Mouse (Mus musculus) liver, embryonic 11.5 days (tissue): ENCODE data around the gene Tspan33. TPM values are rescaled to one million over a fixed set of nuclear protein-coding genes. Genes with fewer than 3 reads are reported as not detected.

ENCODE experiments used
- ATAC-seq: fragments of 200-750 bp; cut with Nextera tagmentation; replicated peaks from 2 replicates; pipeline ENCODE4 v1.8.0; 2017; ENCODE audit warnings: moderate number of reproducible peaks, mild to moderate bottlenecking, moderate TSS enrichment, moderate library complexity; ENCODE audit not compliant: low FRiP score
- DNase-seq: peaks from one replicate; pipeline ENCODE4 v3.0.0-alpha.2; 2017; ENCODE audit warnings: low spot score
- H3K27ac ChIP-seq: fragments of 300-500 bp; sonication (generic); 2 replicates; pipeline ENCODE4 v1.5.1; 2014; ENCODE audit warnings: mild to moderate bottlenecking, low read depth, low read length, control low read depth
- H3K27me3 ChIP-seq: fragments of 300-500 bp; sonication (generic); replicated peaks from 2 replicates; pipeline ENCODE4 v1.6.1; 2014; ENCODE audit warnings: low read length, mixed read lengths; ENCODE audit not compliant: control insufficient read depth, insufficient read depth
- H3K36me3 ChIP-seq: fragments of 300-500 bp; sonication (generic); 2 replicates; pipeline ENCODE4 v1.6.1; 2014; ENCODE audit warnings: mild to moderate bottlenecking, low read length, moderate library complexity, mixed read lengths; ENCODE audit not compliant: control insufficient read depth, insufficient read depth
- H3K4me1 ChIP-seq: fragments of 300-500 bp; sonication (generic); replicated peaks from 2 replicates; pipeline ENCODE4 v1.6.1; 2014; ENCODE audit warnings: low read length, mixed read lengths; ENCODE audit not compliant: control insufficient read depth, insufficient read depth
- H3K4me2 ChIP-seq: fragments of 300-500 bp; sonication (generic); 2 replicates; pipeline ENCODE4 v1.6.1; 2014; ENCODE audit warnings: mild to moderate bottlenecking, control low read depth, moderate library complexity
- H3K4me3 ChIP-seq: fragments of 300-500 bp; sonication (generic); 2 replicates; pipeline ENCODE4 v1.5.1; 2014; ENCODE audit warnings: low read depth, low read length, control low read depth
- H3K9ac ChIP-seq: fragments of 300-500 bp; sonication (generic); 2 replicates; pipeline ENCODE4 v1.6.1; 2014; ENCODE audit warnings: low read depth, low read length, control low read depth
- H3K9me3 ChIP-seq: fragments of 300-500 bp; sonication (generic); 2 replicates; pipeline ENCODE4 v1.6.1; 2016; ENCODE audit warnings: low read length, inconsistent platforms, mixed read lengths; ENCODE audit not compliant: control insufficient read depth
- WGBS: fragments of 180-500 bp; shearing (Covaris S2); extraction: QIAGEN DNeasy Blood & Tissue Kit; methylation state at CpG from one replicate; pipeline ENCODE4 v1.1.7; 2014; 5-methylcytosine and 5-hydroxymethylcytosine counted together
- polyA plus RNA-seq: library from polyadenylated mRNA; unstranded; fragments of >200 nt; fragmentation: Nextera tagmentation; extraction: Ambion mirVana; gene quantifications from 2 replicates; pipeline ENCODE4 v1.2.1, GENCODE M21; 2014

Tspan33 gene
- polyA plus RNA-seq: 44.8 and 53.0 TPM in 2 replicates

DNA sequence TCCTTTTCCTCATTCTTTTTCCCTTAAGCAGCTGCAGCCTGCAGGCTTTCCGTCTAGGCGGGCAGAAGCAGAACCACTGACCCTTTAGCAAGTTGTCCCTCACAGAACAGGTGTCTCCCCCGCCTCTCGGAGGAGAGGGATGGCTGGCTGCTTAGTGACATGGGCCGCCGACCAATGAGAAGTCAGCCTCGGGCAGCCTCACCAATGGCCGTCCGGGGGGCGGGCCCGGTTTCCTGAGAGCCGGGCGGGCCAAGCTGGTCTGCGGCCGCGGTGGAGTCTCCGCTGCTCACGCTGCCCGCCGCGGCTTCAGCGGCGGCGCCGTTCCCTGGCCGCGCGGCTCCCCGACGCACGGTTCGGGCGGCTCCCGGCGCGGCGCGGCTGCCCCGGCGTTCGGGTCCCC lies at the start of gene Tspan33:
TSS of gene Tspan33 (plus strand) at position 270 of the 400 bp plus-strand sequence.
- under 1% methylated on average over 38 of the region's 41 CpGs for WGBS
- ATAC-seq: peak; percentile 84
- Histone ChIP-seq H3K27me3 (peaks cover 20% of the 10 kb centered on the region), H3K9ac (peak within 1 kb of the TSS; percentile 95), H3K27ac (peak within 1 kb of the TSS; percentile 77), H3K4me3 (peak within 1 kb of the TSS; percentile 90), H3K4me2 (peak within 1 kb of the TSS; percentile 73), H3K36me3 (0 out of 2 replicates have a peak, but pooled peaks cover under 1% of the 10 kb centered on the region), H3K9me3 (no peaks in the 10 kb centered on the region), H3K4me1 (peaks cover 13% of the 10 kb centered on the region)
- DNase-seq: peak; percentile 87

- DNase-seq (peak; percentile 79), ATAC-seq (no peak; the same call in 1 of the 2 replicates)
- H3K9ac ChIP-seq: 0 out of 2 replicates have a peak overlapping the region, but pooled peaks have one; percentile 12
- H3K27ac ChIP-seq: no peak overlapping the region
- no peak overlapping the region for H3K4me3 ChIP-seq
- H3K27me3 ChIP-seq: no peaks in the 10 kb centered on the region
- H3K36me3 ChIP-seq: no peaks in the 10 kb centered on the region
- no peaks in the 10 kb centered on the region for H3K9me3 ChIP-seq
- WGBS: 29% methylated on average over 14 of the region's 14 CpGs
- H3K4me1 ChIP-seq: no peaks in the 10 kb centered on the region
- H3K4me2 ChIP-seq: no peak overlapping the region
Measured at GRCm38 (mm10) chr6:29649494-29650169, 44.4 kb upstream of the Tspan33 start.

DNA sequence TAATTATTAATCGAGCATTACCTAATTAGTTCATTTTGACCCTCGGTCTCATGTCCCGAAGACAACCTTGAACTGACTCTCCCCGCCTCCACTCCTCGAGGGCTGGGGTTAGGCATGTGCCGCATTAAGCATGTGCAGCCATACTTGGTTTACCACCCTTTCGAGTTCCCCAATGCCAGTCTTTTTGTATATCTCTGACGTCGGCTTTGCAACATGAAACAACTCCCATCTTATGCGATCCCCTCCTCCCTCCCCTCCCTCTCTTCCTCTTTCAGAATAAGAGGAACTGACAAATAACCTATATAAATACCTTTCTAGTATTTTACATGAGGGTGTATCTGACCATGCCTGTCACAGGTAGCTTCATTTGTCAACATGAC lies 43.9 kb upstream of the Tspan33 start:
- Histone ChIP-seq H3K9me3 (no peaks in the 10 kb centered on the region), H3K36me3 (no peaks in the 10 kb centered on the region), H3K27me3 (no peaks in the 10 kb centered on the region), H3K9ac (no peak overlapping the region), H3K27ac (no peak overlapping the region), H3K4me1 (no peaks in the 10 kb centered on the region), H3K4me2 (no peak overlapping the region), H3K4me3 (no peak overlapping the region)
- WGBS: 60% methylated on average over 10 of the region's 10 CpGs
- DNase-seq (no peak), ATAC-seq (no peak)

- H3K36me3 ChIP-seq: no peaks in the 10 kb centered on the region
- no peaks in the 10 kb centered on the region for H3K27me3 ChIP-seq
- H3K27ac ChIP-seq: no peak overlapping the region
- no peak overlapping the region for H3K4me3 ChIP-seq
- H3K4me1 ChIP-seq: no peaks in the 10 kb centered on the region
- H3K9me3 ChIP-seq: no peaks in the 10 kb centered on the region
- H3K9ac ChIP-seq: no peak overlapping the region
- ATAC-seq (no peak), DNase-seq (no peak)
- H3K4me2 ChIP-seq: no peak overlapping the region
Measured at GRCm38 (mm10) chr6:29653271-29653670, 40.8 kb upstream of the Tspan33 start.

DNA sequence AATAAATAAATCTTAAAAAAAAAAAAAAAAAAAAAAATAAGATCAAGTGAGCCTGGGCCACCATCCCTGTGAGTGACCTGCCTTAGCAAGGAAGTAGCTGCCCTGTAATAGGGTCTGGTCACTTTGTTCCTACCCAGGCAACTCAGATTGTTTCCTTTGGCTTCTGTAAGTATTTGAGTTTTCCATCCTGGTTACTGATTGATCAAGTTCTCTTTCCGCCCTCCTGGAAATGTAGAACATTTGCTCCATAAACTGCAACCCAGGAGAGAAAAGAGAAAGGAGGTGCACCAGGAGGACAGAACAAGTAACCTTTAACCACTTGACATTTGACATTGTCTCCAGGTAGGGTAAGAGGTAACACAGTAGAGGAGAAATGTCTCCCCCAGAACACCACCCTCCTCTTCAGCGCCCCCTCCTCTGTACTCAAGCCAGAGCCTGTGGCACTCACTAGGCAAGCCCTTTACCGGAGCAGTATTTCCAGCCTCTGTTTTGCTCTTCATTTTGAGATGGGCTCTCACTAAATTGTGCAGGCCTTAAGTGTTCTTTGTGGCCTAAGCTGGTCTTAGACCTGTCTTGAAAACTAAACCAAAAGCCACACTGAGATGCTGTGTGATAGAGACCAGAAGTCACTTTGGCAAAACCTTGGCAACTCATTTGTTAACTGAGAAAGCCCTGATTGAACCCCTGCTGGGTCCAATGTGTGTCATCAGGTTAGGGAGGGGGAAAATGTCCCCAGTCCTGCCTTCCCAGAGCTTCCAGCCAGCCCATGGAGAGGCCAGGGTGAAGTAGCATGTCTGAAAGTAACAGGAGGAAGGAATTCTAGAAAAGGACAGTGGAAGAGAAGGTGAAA lies 35.2 kb upstream of the Tspan33 start:
- Histone ChIP-seq H3K27me3 (no peaks in the 10 kb centered on the region), H3K36me3 (no peaks in the 10 kb centered on the region; the same call in 1 of the 2 replicates), H3K4me1 (no peaks in the 10 kb centered on the region), H3K4me3 (no peak overlapping the region), H3K9ac (no peak overlapping the region), H3K4me2 (no peak overlapping the region), H3K9me3 (no peaks in the 10 kb centered on the region), H3K27ac (peak overlapping the region; percentile 26; the same call in 1 of the 2 replicates)
- ATAC-seq (no peak; the same call in 1 of the 2 replicates), DNase-seq (no peak)
- 86% methylated on average over 3 of the region's 3 CpGs for WGBS

DNA sequence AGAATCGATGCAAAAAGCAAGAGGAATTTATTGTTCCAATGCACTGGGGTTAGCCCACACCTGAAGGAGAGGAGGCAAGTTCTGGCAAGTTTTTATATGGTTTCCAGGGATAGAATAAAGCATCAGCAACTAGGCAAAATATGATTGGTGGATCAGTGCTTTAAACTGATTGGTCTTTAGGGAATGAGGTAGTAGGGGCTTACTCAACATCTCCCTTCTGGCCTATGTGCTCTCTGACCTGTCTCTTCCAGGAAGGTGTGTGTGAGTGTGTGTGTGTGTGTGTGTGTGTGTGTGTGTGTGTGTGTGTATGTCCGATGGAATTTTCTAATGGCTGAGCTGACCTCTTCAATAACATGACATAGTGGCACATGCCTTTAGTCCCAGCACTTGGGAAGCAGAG lies 34.1 kb upstream of the Tspan33 start:
- DNase-seq (no peak), ATAC-seq (no peak)
- Histone ChIP-seq H3K4me2 (no peak overlapping the region), H3K9me3 (no peaks in the 10 kb centered on the region), H3K36me3 (no peaks in the 10 kb centered on the region; the same call in 1 of the 2 replicates), H3K9ac (no peak overlapping the region), H3K27me3 (no peaks in the 10 kb centered on the region), H3K27ac (no peak overlapping the region), H3K4me1 (no peaks in the 10 kb centered on the region), H3K4me3 (no peak overlapping the region)
- 85% methylated on average over 2 of the region's 2 CpGs for WGBS

DNA sequence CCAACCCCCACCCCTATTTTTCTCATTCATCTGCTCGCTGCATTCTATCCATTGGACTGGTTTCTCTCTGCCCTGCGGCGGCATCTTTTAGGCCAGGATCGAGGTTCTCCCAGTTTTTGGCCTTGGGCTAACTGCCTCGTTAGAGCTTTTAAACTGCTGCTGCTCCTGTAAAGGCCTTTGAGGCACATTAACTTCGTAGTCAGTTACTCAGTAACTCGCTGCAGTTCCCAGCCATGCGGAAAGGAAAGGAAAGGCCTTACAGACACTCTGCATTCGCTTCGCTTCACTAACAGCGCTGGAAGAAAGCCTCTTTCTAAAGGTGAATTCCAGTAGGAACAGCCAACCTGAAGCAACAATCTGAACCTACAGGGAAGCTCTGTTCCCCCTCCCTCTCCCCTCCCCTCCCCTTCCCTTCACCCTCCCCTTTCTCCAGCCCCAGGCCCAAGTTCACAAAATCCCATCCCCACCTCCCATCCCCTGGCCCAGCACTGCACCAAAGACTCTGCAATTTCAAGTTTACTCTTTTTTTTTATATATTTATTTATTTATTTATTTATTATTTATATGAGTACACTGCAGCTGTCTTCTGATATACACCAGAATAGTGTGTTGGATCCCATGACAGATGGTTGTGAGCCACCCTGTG lies 33.2 kb upstream of the Tspan33 start:
- ATAC-seq: no peak
- H3K9me3 ChIP-seq: no peaks in the 10 kb centered on the region
- 64% methylated on average over 11 of the region's 11 CpGs for WGBS
- H3K4me2 ChIP-seq: no peak overlapping the region
- no peaks in the 10 kb centered on the region for H3K4me1 ChIP-seq
- no peak for DNase-seq
- no peak overlapping the region for H3K4me3 ChIP-seq
- no peak overlapping the region for H3K9ac ChIP-seq
- H3K27me3 ChIP-seq: no peaks in the 10 kb centered on the region
- H3K36me3 ChIP-seq: no peaks in the 10 kb centered on the region; the same call in 1 of the 2 replicates
- H3K27ac ChIP-seq: peak overlapping the region; percentile 64; the same call in 1 of the 2 replicates

DNA sequence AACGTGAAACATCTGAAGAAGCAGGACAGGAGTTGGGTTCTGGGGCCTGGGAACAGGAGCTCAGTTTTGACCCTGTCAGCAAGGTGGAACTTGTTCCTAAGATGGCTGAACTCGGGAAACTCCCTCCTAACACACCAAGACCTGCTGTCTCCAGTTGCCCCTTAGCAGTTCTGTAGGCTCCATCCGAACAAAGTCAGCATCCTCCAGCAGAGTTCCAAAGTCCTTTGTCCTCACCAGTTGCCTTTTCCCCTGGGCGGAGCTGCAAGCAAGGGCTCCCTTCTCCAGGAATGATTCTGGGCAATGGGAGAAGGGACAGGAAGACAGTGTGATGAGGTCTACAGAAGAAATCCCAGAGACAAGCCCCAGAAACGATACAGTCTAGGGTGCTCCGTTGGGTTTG lies 26.8 kb upstream of the Tspan33 start:
- Histone ChIP-seq H3K4me3 (no peak overlapping the region), H3K4me2 (no peak overlapping the region), H3K4me1 (no peaks in the 10 kb centered on the region), H3K36me3 (no peaks in the 10 kb centered on the region; the same call in 1 of the 2 replicates), H3K9me3 (no peaks in the 10 kb centered on the region), H3K27me3 (0 out of 2 replicates have a peak, but pooled peaks cover 6% of the 10 kb centered on the region), H3K27ac (no peak overlapping the region), H3K9ac (no peak overlapping the region)
- ATAC-seq (no peak), DNase-seq (no peak)
- 71% methylated on average over 6 of the region's 6 CpGs for WGBS
